Mouse (Mus musculus) bone marrow, adult 2 months (tissue): ENCODE results near the gene Diexf.

ENCODE experiments used
- CTCF ChIP-seq: fragments of 200-500 bp; IDR thresholded peaks from 2 replicates; pipeline ENCODE4 v1.5.1; 2011; ENCODE audit warnings: low read length, control low read depth; ENCODE audit not compliant: control insufficient read depth, insufficient read depth
- POLR2A ChIP-seq: fragments of 200-500 bp; IDR thresholded peaks from 2 replicates; pipeline ENCODE4 v1.6.1; 2011; ENCODE audit warnings: low read depth, mild to moderate bottlenecking, control low read depth, low read length, borderline replicate concordance; ENCODE audit not compliant: control insufficient read depth

DNA sequence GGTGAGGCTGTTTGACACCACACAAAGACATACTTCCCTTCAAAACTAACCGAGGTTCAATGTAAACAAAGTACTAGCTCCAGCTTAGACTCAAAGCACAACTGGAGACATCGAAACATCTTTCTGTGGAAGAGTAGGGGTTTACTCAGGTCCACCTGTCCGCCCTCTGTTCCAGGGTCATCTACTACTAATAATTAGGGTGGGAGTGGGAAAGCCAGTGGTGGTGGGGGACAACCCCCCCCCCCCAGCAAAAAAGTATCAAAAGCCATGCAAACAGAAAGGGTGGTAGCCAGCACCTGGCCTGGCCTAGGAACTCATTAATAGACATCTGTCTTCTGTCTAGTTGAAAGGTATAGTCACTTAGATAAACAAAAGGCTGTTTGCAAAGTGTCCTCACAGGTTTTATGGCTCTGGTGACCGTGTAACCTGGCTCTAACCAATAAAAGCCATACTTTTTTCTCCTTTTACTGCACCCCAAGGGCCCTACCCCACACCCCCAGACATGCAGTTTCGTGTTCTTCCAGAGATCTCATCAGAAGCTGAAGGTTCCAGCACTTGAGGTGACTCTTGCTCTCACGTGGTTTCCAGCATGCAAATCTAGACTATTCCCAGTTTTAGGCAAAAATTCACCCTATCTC lies 1.4 kb upstream of the Diexf start:
- TF ChIP-seq CTCF (no peak), POLR2A (no peak)
